ENCODE assay signal across 9 mouse cellular contexts in genomic region chr2:166153399-166153793, GRCm38 (mm10). TPM values are rescaled to one million over a fixed set of nuclear protein-coding genes. Genes with fewer than 3 reads are reported as not detected.
A peak's percentile ranks its signal among the peaks of the same experiment; 100 is the strongest.
DNase-seq lines count a peak whose midpoint lies in the region; ATAC-seq and TF ChIP-seq lines count a peak whose summit lies in the region.
"Had no signal": no experiment of that assay in that cellular context is flagged by ENCODE, and none has a peak within 500 bp of the region (broad histone marks: within the 10 kb centered on the region; RNA-seq: fewer than 3 reads in every experiment).

No protein-coding gene starts in this region.

- no peak overlapping the region for H3K27ac ChIP-seq in kidney, postnatal 0 days
- H3K27ac ChIP-seq in embryonic facial prominence, embryonic 14.5 days (replicated peaks; ENCODE audit: low read depth, low read length), result peak overlapping the region; percentile 56; the same call in 1 of the 2 replicates
- 0 out of 2 replicates have a peak overlapping the region, but pooled peaks have one; percentile 9 for H3K27ac ChIP-seq in hindbrain, embryonic 15.5 days (replicated peaks)
- H3K27ac ChIP-seq in midbrain, embryonic 15.5 days, result no peak overlapping the region

- H3K4me3 ChIP-seq in kidney, postnatal 0 days (replicated peaks; ENCODE audit: low read depth, low read length), result peak overlapping the region; percentile 66
- peak overlapping the region; percentile 75 for H3K4me3 ChIP-seq in embryonic facial prominence, embryonic 14.5 days (ENCODE audit: low read depth, low read length)
- H3K4me3 ChIP-seq in hindbrain, embryonic 15.5 days, result peak overlapping the region; percentile 66
- H3K4me3 ChIP-seq in midbrain, embryonic 15.5 days, result peak overlapping the region; percentile 75

- ATAC-seq in kidney, postnatal 0 days (replicated peaks; ENCODE audit: low FRiP score, low read depth), result no peak
- no peak for ATAC-seq in embryonic facial prominence, embryonic 14.5 days (ENCODE audit: low read depth)
- ATAC-seq in hindbrain, embryonic 15.5 days (ENCODE audit: low FRiP score, low read depth), result no peak
- no peak for ATAC-seq in midbrain, embryonic 15.5 days (replicated peaks)
- no peak for ATAC-seq in monocyte, adult 5-6 weeks (replicated peaks; ENCODE audit: insufficient number of reproducible peaks, low FRiP score, low TSS enrichment, poor library complexity, severe bottlenecking)

- H3K9ac ChIP-seq in kidney, postnatal 0 days (ENCODE audit: low read depth, low read length), result peak overlapping the region; percentile 85; the same call in 1 of the 2 replicates
- H3K9ac ChIP-seq in embryonic facial prominence, embryonic 14.5 days (ENCODE audit: low read depth, low read length), result peak overlapping the region; percentile 91
- H3K9ac ChIP-seq in hindbrain, embryonic 15.5 days, result no peak overlapping the region
- H3K9ac ChIP-seq in midbrain, embryonic 15.5 days, result peak overlapping the region; percentile 9; the same call in 1 of the 2 replicates

- no peak for DNase-seq in kidney, postnatal 0 days (ENCODE audit: low spot score)
- DNase-seq in kidney, postnatal 4 days, result no peak
- peak; percentile 65 for DNase-seq in embryonic facial prominence, embryonic 14.5 days (ENCODE audit: low spot score)
- no peak for DNase-seq in left cerebral cortex, adult 8-10 months (ENCODE audit: low spot score in 2 of 2)
- DNase-seq in left cerebral cortex, postnatal 25 days (ENCODE audit: low spot score in 2 of 2), result no peak
- DNase-seq: layer of hippocampus, adult 9-11 months had no signal

- 31% methylated on average over 3 of the region's 3 CpGs for WGBS in kidney, postnatal 0 days
- 24% methylated on average over 3 of the region's 3 CpGs for WGBS in embryonic facial prominence, embryonic 14.5 days
- 35% methylated on average over 3 of the region's 3 CpGs for WGBS in hindbrain, embryonic 15.5 days
- WGBS in midbrain, embryonic 15.5 days, result 35% methylated on average over 3 of the region's 3 CpGs

- TF ChIP-seq CTCF in kidney, postnatal 0 days (IDR thresholded peaks at IDR 0.05; ENCODE audit: low read depth), result no peak

- peak overlapping the region; percentile 97 for H3K4me2 ChIP-seq in kidney, postnatal 0 days (ENCODE audit: low read length)
- H3K4me2 ChIP-seq in embryonic facial prominence, embryonic 14.5 days (ENCODE audit: low read depth, low read length), result peak overlapping the region; percentile 89
- peak overlapping the region; percentile 96 for H3K4me2 ChIP-seq in hindbrain, embryonic 15.5 days
- peak overlapping the region; percentile 95 for H3K4me2 ChIP-seq in midbrain, embryonic 15.5 days

- intact Hi-C loops in left cerebral cortex, postnatal 25 days (cut with DNase I), result loop anchor here (5.0 kb wide), 1 partner anchor 46 kb away; no protein-coding TSS in a partner anchor

- no peaks in the 10 kb centered on the region for H3K36me3 ChIP-seq in kidney, postnatal 0 days (ENCODE audit: insufficient read depth, low read length)
- H3K36me3 ChIP-seq in embryonic facial prominence, embryonic 14.5 days (ENCODE audit: control insufficient read depth, insufficient read depth, low read length), result no peaks in the 10 kb centered on the region
- H3K36me3 ChIP-seq in hindbrain, embryonic 15.5 days, result no peaks in the 10 kb centered on the region
- H3K36me3 ChIP-seq in midbrain, embryonic 15.5 days (replicated peaks), result no peaks in the 10 kb centered on the region

- H3K27me3 ChIP-seq in kidney, postnatal 0 days (ENCODE audit: insufficient read depth, low read length), result no peaks in the 10 kb centered on the region
- no peaks in the 10 kb centered on the region for H3K27me3 ChIP-seq in embryonic facial prominence, embryonic 14.5 days (replicated peaks; ENCODE audit: control insufficient read depth, insufficient read depth, low read length)
- H3K27me3 ChIP-seq in hindbrain, embryonic 15.5 days, result peaks cover 13% of the 10 kb centered on the region
- peaks cover 7% of the 10 kb centered on the region; the same call in 1 of the 2 replicates for H3K27me3 ChIP-seq in midbrain, embryonic 15.5 days (replicated peaks)

- H3K4me1 ChIP-seq in kidney, postnatal 0 days (replicated peaks; ENCODE audit: insufficient read depth, low read length), result peaks cover 27% of the 10 kb centered on the region
- peaks cover 71% of the 10 kb centered on the region for H3K4me1 ChIP-seq in embryonic facial prominence, embryonic 14.5 days (ENCODE audit: control insufficient read depth, insufficient read depth, low read length)
- peaks cover 54% of the 10 kb centered on the region for H3K4me1 ChIP-seq in hindbrain, embryonic 15.5 days (replicated peaks)
- peaks cover 54% of the 10 kb centered on the region for H3K4me1 ChIP-seq in midbrain, embryonic 15.5 days

- H3K9me3 ChIP-seq in kidney, postnatal 0 days (replicated peaks; ENCODE audit: low read length), result no peaks in the 10 kb centered on the region
- no peaks in the 10 kb centered on the region for H3K9me3 ChIP-seq in embryonic facial prominence, embryonic 14.5 days (ENCODE audit: control insufficient read depth, low read length)
- no peaks in the 10 kb centered on the region for H3K9me3 ChIP-seq in hindbrain, embryonic 15.5 days
- H3K9me3 ChIP-seq in midbrain, embryonic 15.5 days, result no peaks in the 10 kb centered on the region

RNA-seq across cellular contexts. Expression of gene Sulf2, which starts 2.1 kb away (rescaled TPM):
- polyA plus RNA-seq in kidney, postnatal 0 days (2015; fragmentation: Nextera tagmentation; extraction: Ambion mirVana), result 43.6 and 45.1 TPM in 2 replicates
- 139 and 160 TPM in 2 replicates for polyA plus RNA-seq in embryonic facial prominence, embryonic 14.5 days (2014; fragmentation: Nextera tagmentation; extraction: Ambion mirVana)
- 106 and 113 TPM in 2 replicates for polyA plus RNA-seq in hindbrain, embryonic 15.5 days (2015; fragmentation: Nextera tagmentation; extraction: Ambion mirVana)
- 106 and 108 TPM in 2 replicates for polyA plus RNA-seq in midbrain, embryonic 15.5 days (2015; fragmentation: Nextera tagmentation; extraction: Ambion mirVana)
- total RNA-seq in monocyte, adult 5-6 weeks (2017), result 20.9 to 75.7 TPM (median 27.3 TPM) in 3 replicates
- 10 to 100 TPM; 87.4 to 91.5 (median 88.6) TPM for total RNA-seq in left cerebral cortex, adult 8-10 months (2022)
- 100 to 1,000 TPM; 104 to 114 TPM for total RNA-seq in left cerebral cortex, postnatal 25 days (2021)

Comparison
In these comparisons a context has a peak if more than half of its experiments do, and no peak if none do; other contexts are left out.
1. H3K27ac ChIP-seq: peak in embryonic facial prominence, embryonic 14.5 days (single experiment) and hindbrain, embryonic 15.5 days (single experiment); none in kidney, postnatal 0 days (single experiment) and midbrain, embryonic 15.5 days (single experiment).
2. Peak in every context shown above with its lines, with median percentiles within 50 percentile points of each other: H3K4me2 ChIP-seq and H3K4me3 ChIP-seq.